Mouse (Mus musculus): ENCODE measurements around the gene Ctf1. TPM values are rescaled to one million over a fixed set of nuclear protein-coding genes. Genes with fewer than 3 reads are reported as not detected.
A peak's percentile ranks its signal among the peaks of the same experiment; 100 is the strongest.

The Ctf1 gene
- 3.8 and 5.8 TPM in 2 replicates for polyA plus RNA-seq (2015; fragmentation: Nextera tagmentation; extraction: Ambion mirVana)

- ATAC-seq (replicated peaks): peak; percentile 73
- H3K27me3 ChIP-seq: no peaks in the 10 kb centered on the region
- H3K4me3 ChIP-seq: peak within 1 kb of the TSS; percentile 30
- H3K4me2 ChIP-seq (replicated peaks): peak within 1 kb of the TSS; percentile 44
- no peaks in the 10 kb centered on the region for H3K36me3 ChIP-seq
- under 1% methylated on average over 28 of the region's 28 CpGs for WGBS
- H3K27ac ChIP-seq (replicated peaks): peak within 1 kb of the TSS; percentile 72
- H3K9ac ChIP-seq (replicated peaks): 0 out of 2 replicates have a peak within 1 kb of the TSS, but pooled peaks have one; percentile 3
- H3K9me3 ChIP-seq: no peaks in the 10 kb centered on the region
- H3K4me1 ChIP-seq: peaks cover 36% of the 10 kb centered on the region
Observed at GRCm38 (mm10) chr7:127712461-127713385, at the start of gene Ctf1. Gene Ctf1 (plus strand): TSS chr7:127712736.

GRCm38 (mm10) chr7:127662926-127663325, 49.6 kb upstream of the Ctf1 start:
- H3K36me3 ChIP-seq: peaks cover 12% of the 10 kb centered on the region; the same call in 1 of the 2 replicates
- no peak overlapping the region for H3K27ac ChIP-seq (replicated peaks)
- H3K9ac ChIP-seq (replicated peaks): no peak overlapping the region
- no peak overlapping the region for H3K4me3 ChIP-seq
- no peak for ATAC-seq (replicated peaks)
- no peaks in the 10 kb centered on the region for H3K27me3 ChIP-seq
- no peaks in the 10 kb centered on the region for H3K9me3 ChIP-seq
- WGBS: 90% methylated on average over 6 of the region's 6 CpGs
- H3K4me1 ChIP-seq: no peaks in the 10 kb centered on the region
- H3K4me2 ChIP-seq (replicated peaks): no peak overlapping the region

- no peak overlapping the region for H3K27ac ChIP-seq (replicated peaks)
- H3K27me3 ChIP-seq: no peaks in the 10 kb centered on the region
- whole genome bisulfite sequencing: 93% methylated on average over 6 of the region's 6 CpGs
- H3K36me3 ChIP-seq: peaks cover 12% of the 10 kb centered on the region; the same call in 1 of the 2 replicates
- ATAC-seq (replicated peaks): no peak
- H3K4me2 ChIP-seq (replicated peaks): no peak overlapping the region
- H3K4me1 ChIP-seq: no peaks in the 10 kb centered on the region
- H3K4me3 ChIP-seq: no peak overlapping the region
- H3K9ac ChIP-seq (replicated peaks): no peak overlapping the region
- H3K9me3 ChIP-seq: no peaks in the 10 kb centered on the region
Observed at GRCm38 (mm10) chr7:127666066-127666654, 46.4 kb upstream of the Ctf1 start.

- Histone ChIP-seq H3K4me2 (replicated peaks) (no peak overlapping the region), H3K27me3 (no peaks in the 10 kb centered on the region), H3K27ac (replicated peaks) (no peak overlapping the region), H3K36me3 (peaks cover 12% of the 10 kb centered on the region; the same call in 1 of the 2 replicates), H3K9me3 (no peaks in the 10 kb centered on the region), H3K4me1 (no peaks in the 10 kb centered on the region), H3K4me3 (no peak overlapping the region), H3K9ac (replicated peaks) (no peak overlapping the region)
- WGBS: 90% methylated on average over 13 of the region's 13 CpGs
- no peak for ATAC-seq (replicated peaks)
Observed at GRCm38 (mm10) chr7:127666679-127667078, 45.9 kb upstream of the Ctf1 start.

GRCm38 (mm10) chr7:127667171-127667570, 45.4 kb upstream of the Ctf1 start:
- H3K4me1 ChIP-seq: no peaks in the 10 kb centered on the region
- no peak overlapping the region for H3K27ac ChIP-seq (replicated peaks)
- H3K36me3 ChIP-seq: peaks cover 12% of the 10 kb centered on the region; the same call in 1 of the 2 replicates
- H3K9ac ChIP-seq (replicated peaks): no peak overlapping the region
- no peaks in the 10 kb centered on the region for H3K27me3 ChIP-seq
- no peak for ATAC-seq (replicated peaks)
- WGBS: 79% methylated on average over 8 of the region's 8 CpGs
- H3K9me3 ChIP-seq: no peaks in the 10 kb centered on the region
- no peak overlapping the region for H3K4me3 ChIP-seq
- H3K4me2 ChIP-seq (replicated peaks): no peak overlapping the region

GRCm38 (mm10) chr7:127671880-127672774, 40.4 kb upstream of the Ctf1 start:
- no peak overlapping the region for H3K4me2 ChIP-seq (replicated peaks)
- no peak overlapping the region for H3K27ac ChIP-seq (replicated peaks)
- no peak for ATAC-seq (replicated peaks)
- H3K9me3 ChIP-seq: no peaks in the 10 kb centered on the region
- H3K27me3 ChIP-seq: no peaks in the 10 kb centered on the region
- no peak overlapping the region for H3K4me3 ChIP-seq
- H3K36me3 ChIP-seq: no peaks in the 10 kb centered on the region
- 87% methylated on average over 11 of the region's 11 CpGs for WGBS
- H3K4me1 ChIP-seq: 0 out of 2 replicates have a peak, but pooled peaks cover 3% of the 10 kb centered on the region
- H3K9ac ChIP-seq (replicated peaks): no peak overlapping the region

- Histone ChIP-seq H3K36me3 (no peaks in the 10 kb centered on the region), H3K27ac (replicated peaks) (no peak overlapping the region), H3K4me3 (no peak overlapping the region), H3K4me1 (0 out of 2 replicates have a peak, but pooled peaks cover 3% of the 10 kb centered on the region), H3K4me2 (replicated peaks) (no peak overlapping the region), H3K9me3 (no peaks in the 10 kb centered on the region), H3K27me3 (no peaks in the 10 kb centered on the region), H3K9ac (replicated peaks) (no peak overlapping the region)
- 77% methylated on average over 4 of the region's 4 CpGs for WGBS
- no peak for ATAC-seq (replicated peaks)
Observed at GRCm38 (mm10) chr7:127672776-127673175, 39.8 kb upstream of the Ctf1 start.

- Histone ChIP-seq H3K27me3 (no peaks in the 10 kb centered on the region), H3K4me2 (replicated peaks) (no peak overlapping the region), H3K9me3 (no peaks in the 10 kb centered on the region), H3K4me1 (0 out of 2 replicates have a peak, but pooled peaks cover 3% of the 10 kb centered on the region), H3K27ac (replicated peaks) (no peak overlapping the region; the same call in 1 of the 2 replicates), H3K4me3 (no peak overlapping the region), H3K36me3 (no peaks in the 10 kb centered on the region), H3K9ac (replicated peaks) (0 out of 2 replicates have a peak overlapping the region, but pooled peaks have one; percentile 4)
- ATAC-seq (replicated peaks): peak; percentile 78
- 4% methylated on average over 5 of the region's 5 CpGs for WGBS
Observed at GRCm38 (mm10) chr7:127674977-127675376, 37.6 kb upstream of the Ctf1 start.

GRCm38 (mm10) chr7:127675391-127675811, 37.1 kb upstream of the Ctf1 start:
- Histone ChIP-seq H3K27ac (replicated peaks) (no peak overlapping the region; the same call in 1 of the 2 replicates), H3K4me3 (no peak overlapping the region), H3K9ac (replicated peaks) (0 out of 2 replicates have a peak overlapping the region, but pooled peaks have one; percentile 4), H3K27me3 (no peaks in the 10 kb centered on the region), H3K4me1 (0 out of 2 replicates have a peak, but pooled peaks cover 3% of the 10 kb centered on the region), H3K9me3 (no peaks in the 10 kb centered on the region), H3K36me3 (no peaks in the 10 kb centered on the region), H3K4me2 (replicated peaks) (no peak overlapping the region)
- peak; percentile 26; the same call in 1 of the 2 replicates for ATAC-seq (replicated peaks)
- WGBS: 75% methylated on average over 9 of the region's 9 CpGs

GRCm38 (mm10) chr7:127677077-127677476, 35.5 kb upstream of the Ctf1 start:
- no peak for ATAC-seq (replicated peaks)
- Histone ChIP-seq H3K36me3 (no peaks in the 10 kb centered on the region), H3K27me3 (no peaks in the 10 kb centered on the region), H3K9me3 (no peaks in the 10 kb centered on the region), H3K4me3 (no peak overlapping the region), H3K9ac (replicated peaks) (no peak overlapping the region), H3K27ac (replicated peaks) (no peak overlapping the region), H3K4me2 (replicated peaks) (no peak overlapping the region), H3K4me1 (0 out of 2 replicates have a peak, but pooled peaks cover 3% of the 10 kb centered on the region)
- 69% methylated on average over 6 of the region's 6 CpGs for WGBS

- WGBS: 92% methylated on average over 4 of the region's 4 CpGs
- no peak overlapping the region for H3K9ac ChIP-seq (replicated peaks)
- H3K4me2 ChIP-seq (replicated peaks): no peak overlapping the region
- H3K36me3 ChIP-seq: no peaks in the 10 kb centered on the region
- H3K27ac ChIP-seq (replicated peaks): no peak overlapping the region
- 0 out of 2 replicates have a peak, but pooled peaks cover 3% of the 10 kb centered on the region for H3K4me1 ChIP-seq
- no peak for ATAC-seq (replicated peaks)
- H3K9me3 ChIP-seq: no peaks in the 10 kb centered on the region
- no peaks in the 10 kb centered on the region for H3K27me3 ChIP-seq
- no peak overlapping the region for H3K4me3 ChIP-seq
Observed at GRCm38 (mm10) chr7:127677609-127678008, 34.9 kb upstream of the Ctf1 start.
